Mouse (Mus musculus) cerebellum, postnatal 4 days (tissue): ENCODE measurements at regions not wholly inside any gene's neighbourhood (a gene's known extent, or its start where the extent isn't known, plus 50 kb on each side); places are given as distances from the start of the nearest gene placed in this dataset.

Experiments
- DNase-seq, 2 experiments: peaks; one replicate each; pipeline ENCODE4 v3.0.0; 2022; ENCODE audit warnings: low spot score in 2 of 2, mixed read lengths in 1 of 2

DNA sequence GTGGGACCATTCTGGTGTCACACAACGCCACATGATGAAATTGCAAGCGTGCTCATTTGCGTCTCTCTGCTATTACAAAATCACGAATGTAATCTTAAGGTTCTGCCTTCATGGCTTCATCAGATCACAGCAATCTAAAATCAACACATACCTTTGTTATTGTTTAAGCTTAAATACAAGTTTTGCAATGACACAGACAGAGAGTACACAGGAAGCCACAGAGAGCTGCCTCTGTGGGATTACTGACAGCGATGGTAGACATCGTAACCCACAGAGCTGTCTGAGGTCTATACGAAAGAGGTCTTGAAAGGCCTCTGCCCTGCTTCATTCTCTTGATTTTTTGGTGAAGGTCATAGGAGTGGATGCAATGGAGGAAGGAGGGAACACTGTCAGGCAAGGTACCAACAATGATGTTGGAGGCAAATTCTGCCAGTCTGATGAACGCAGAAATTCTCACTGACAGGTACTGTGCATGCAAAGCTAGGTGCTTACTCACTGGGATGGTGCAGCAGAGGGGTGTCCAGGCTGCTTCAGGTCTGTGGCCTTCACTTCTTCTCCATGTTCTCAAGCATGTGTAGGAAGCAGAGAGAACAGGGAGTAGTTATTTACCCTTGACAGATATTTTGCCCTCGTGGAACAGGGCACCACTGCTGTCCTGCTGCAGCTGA lies 226.5 kb downstream of the Gm19410 start:
- no peak for DNase-seq

GRCm38 (mm10) chr8:35996330-35997077 lies 230.9 kb downstream of the Gm19410 start:
- DNase-seq, result no peak

- no peak for DNase-seq
Measured at GRCm38 (mm10) chr8:35999584-35999983, 234.0 kb downstream of the Gm19410 start.

DNA sequence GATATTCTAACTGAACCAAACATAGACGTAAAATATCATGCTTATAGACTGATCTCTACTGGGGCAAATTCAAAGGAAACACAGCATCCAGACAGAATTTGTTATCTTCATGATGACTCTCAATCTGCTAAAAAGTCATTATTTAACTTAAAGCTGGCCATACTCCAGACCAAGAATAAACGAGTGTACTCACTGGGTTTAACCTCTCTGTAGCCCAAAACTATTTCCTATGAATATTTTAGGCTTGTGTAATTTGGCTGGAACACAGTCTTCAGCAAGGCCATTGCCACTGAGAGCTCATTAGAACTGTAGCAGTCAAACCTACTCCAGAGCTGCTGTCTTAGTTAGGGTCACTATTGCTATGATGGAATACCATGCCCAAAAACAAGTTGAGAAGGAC lies 238.8 kb downstream of the Gm19410 start:
- no peak for DNase-seq

GRCm38 (mm10) chr8:36005536-36005935 lies 239.9 kb downstream of the Gm19410 start:
- DNase-seq, result no peak

- no peak for DNase-seq
Measured at GRCm38 (mm10) chr8:36007724-36008123, 242.1 kb downstream of the Gm19410 start.

DNA sequence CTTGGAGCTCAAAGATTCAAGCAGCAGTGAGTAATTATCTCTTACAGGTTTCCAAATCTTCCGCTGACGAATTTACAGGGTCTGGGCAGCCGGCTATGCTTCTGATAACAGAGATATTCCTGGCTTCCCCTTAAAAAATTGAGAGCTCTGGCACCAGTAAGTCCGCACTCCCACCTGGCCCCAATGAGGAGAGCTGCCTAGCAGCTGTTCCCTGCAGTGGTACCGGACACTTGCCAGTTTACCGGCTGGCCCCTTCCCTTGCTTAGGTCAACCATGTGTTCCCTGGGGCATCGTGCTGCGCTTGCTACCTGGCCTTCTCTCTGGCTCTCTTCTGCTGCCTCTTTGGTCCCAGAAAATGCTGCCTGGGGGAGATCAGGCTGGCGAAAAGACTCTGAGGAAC lies 244.0 kb downstream of the Gm19410 start:
- no peak for DNase-seq

DNA sequence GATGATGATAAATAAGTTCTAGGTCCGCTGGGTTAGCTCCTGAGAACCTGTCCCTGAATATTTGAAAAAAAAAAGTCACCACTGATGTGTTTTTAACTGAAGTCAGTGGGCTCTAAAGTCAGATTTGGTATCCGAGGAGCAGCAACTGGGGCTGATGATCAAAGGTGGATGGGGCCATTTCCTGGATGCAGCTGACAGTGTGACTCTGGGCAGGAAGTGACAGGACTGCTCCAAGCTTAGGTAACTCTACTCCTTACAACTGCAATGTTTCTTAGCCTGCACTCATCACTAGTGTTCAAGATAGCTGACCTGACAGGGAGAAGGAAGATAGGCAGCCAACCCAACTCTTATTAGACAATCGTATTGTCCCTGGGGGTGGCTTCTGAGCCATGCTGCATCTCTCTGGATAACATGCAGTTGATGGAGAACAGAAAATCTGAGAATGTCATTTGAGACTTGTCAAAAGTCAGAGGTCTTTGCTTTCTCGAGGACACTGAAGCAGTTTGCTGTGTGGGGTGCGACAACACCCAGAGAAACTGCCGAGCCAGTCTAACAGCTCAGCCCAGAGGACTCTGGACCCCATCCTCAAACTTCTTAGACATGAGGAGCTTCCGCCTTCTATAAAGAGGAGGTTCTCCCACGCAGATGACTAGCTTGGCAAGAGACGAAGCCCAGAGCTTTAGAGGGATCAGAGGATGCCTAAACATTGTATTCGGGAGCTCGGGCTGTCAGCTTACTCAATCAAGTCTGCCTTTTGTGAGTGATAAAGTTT lies 245.0 kb downstream of the Gm19410 start:
- DNase-seq, result no peak

DNA sequence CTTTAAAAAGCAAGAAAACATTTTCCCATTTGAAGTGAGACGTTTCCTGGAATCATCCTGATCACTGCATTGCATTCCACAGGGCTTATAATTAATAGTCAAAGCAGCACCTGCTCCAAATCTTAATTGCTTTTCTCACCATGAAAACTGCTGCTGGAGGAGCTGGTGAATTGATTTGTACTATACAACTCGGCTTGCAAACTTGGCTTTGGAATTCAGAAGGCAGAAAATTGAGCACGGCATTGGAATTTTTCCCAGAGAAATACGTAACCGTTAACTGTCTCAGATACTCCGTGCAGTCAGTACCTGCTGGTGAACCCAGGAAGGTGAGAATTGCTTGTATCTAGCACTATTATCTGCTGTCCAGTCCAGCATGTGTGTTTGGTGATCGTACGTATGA lies 249.3 kb downstream of the Gm19410 start:
- no peak for DNase-seq

DNA sequence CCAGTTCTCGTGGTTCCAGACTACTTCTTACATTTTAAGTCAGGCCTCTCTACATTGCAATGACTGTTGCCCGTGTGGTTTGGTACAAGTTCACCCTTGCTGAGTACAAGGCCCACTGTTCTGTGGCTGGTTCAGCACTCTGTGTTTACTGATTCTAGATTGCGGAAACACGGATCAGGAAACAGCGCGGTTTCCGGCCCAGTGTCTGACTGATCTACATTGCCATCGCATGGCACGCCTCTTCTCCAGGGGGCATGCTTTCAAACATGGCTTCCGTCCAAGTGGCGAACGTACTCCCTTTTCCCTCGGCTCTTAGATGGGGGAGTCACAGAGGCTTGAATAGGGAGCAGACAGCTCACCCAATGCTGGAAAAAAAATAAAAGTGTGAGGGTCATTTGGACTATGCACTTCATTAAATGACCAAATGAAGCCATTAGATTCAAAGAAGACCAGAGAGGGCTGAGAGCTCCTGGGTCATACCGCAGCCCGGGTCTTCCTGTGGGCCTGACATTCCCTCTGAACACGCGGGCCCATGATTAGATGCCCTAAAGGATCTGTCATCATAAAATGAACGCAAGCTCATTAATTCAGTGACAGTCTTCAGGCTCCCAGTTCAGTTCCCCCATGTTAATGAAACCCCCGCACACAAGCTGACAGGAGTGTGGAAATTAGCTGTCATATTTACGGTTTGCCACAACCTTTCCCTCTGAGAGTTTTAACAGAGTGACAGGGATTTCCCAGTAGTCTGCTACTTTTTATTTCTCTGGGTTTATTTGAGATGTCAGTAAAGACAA lies 250.9 kb downstream of the Gm19410 start:
- no peak for DNase-seq

DNA sequence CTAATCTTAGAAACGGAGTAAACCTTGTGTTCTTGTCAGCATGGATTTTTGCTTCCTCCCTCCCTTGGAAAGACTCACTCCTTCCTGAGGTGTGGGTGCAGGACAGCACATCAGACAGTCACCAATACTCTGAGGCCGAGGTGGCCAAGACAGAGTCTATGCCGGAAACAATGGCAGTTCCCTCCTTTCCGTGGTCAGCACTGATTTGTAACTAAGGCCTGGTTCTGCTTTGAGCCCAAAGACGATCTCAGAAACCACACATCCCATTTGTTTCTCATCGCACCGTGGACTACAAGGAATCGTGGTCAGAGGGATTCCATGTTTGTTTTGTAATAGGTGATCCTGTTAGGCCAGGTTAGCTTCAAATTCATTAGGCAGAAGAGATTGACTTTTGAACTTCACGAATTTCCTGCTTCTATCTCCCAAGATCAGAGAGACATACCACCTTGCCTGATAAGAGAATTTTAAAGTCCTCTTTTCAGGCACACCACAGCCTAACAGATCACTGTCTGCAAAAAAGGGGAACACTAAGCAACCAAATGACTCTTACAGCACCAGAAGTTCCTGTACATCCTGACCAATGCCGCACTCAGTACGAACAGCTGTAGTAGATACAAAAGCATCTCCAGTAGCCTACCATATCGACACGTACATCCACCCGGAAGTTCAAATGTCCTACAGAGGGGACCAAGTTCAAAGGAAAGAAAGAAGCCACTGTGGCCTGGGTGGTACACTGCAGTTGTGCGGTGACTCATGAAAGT lies 253.6 kb downstream of the Gm19410 start:
- DNase-seq, result no peak

- DNase-seq, result no peak
Measured at GRCm38 (mm10) chr8:36019895-36020294, 254.3 kb downstream of the Gm19410 start.

- DNase-seq, result no peak
Measured at GRCm38 (mm10) chr8:36027586-36027985, 262.0 kb downstream of the Gm19410 start.

- DNase-seq, result no peak
Measured at GRCm38 (mm10) chr8:36028121-36028955, 262.7 kb downstream of the Gm19410 start.

DNA sequence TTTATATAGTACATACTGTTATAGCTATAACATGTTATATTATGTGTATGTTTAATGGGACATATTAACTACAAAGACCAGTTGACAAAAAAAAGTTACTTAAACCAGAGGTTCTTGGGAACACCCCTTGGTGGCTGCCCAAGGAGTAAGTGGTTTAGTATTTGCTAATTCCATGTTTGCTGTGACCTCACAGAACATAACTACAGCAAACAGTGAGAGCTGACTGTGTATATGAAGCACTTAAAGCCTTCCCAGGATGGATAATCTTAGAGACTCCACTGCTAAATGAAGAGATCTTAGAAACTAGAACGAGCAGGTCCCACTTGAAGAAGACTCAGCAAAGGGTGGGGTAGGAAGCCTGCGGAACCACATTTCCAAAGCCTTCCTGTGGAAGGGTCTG lies 263.9 kb downstream of the Gm19410 start:
- no peak for DNase-seq

- no peak for DNase-seq
Measured at GRCm38 (mm10) chr8:36030237-36030636, 264.6 kb downstream of the Gm19410 start.

DNA sequence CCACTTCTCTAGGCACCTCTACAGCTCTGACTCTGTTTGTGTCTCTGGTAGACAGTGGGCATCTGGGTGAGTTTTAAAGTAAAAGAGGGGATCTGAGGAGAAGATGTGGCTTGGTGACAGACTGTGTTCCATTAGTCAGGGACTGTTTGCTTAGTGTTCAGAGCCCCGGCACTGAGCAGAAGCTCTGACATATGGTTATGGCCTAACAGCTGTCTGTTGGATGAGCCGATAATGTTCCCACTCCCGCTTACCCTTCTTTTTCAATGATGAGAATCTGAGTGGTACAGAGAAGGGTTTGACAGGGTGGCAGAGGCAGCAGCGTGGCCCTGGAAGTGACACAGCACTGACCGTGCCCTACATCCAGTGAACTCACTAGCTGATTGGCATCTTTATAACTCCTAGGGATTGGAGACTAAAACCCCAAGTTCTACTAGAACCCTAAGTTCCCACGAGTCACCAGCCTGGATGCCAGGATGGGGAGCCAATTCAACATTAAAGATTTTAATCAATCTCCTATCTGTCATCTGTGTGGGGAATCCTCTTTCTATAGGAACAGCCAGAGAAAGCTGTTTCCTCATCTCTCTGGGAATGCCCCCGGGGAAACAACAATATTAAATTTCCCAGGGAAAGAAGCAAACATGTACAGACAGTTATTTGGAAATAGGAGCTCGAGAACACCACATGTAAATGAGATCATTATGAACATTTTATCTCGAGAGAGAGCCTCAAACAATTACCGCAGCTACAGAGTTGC lies 266.6 kb downstream of the Gm19410 start:
- DNase-seq, result no peak

DNA sequence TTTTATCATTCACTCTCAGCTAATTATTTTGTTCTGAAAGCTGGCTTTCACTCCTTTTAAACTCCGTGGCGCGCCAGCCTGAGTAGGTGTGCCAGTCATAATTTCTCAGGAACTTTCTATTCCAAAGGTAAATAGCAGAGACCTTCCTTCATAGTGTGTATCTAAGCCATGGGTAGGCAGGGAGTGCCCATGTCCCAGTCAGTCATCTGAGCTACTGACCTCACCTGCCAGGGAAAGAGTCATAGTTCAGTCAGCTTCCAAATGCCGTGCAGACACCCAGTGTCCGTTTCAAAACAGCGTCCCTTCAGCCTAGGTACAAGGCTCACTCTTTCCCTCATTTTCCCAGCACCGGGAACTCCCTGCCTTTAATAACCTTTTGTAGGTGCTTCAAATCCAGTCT lies 269.7 kb downstream of the Gm19410 start:
- DNase-seq, result no peak

- no peak for DNase-seq
Measured at GRCm38 (mm10) chr8:36036271-36036670, 270.7 kb downstream of the Gm19410 start.
